In the genomic region with DNA sequence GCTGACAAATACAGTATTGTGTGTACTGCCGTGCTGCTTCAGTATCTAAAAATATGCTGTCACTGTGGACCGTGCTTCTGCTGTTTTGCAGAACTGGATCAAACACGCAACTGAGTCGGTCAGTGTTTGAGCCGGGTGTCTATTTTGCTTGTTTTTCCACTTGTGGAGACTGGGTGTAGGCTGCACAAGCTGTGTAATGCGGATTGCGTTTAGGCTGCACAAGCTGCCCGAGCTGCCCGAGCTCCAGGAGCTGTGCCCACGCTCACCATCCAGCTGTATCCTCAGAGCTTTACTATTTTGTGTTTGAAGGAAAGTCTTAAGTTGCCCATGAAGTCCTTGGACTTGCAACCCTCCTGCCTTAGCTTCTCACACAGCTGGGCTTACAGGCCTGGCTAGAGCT, we compare ENCODE assay signal across 22 mouse cellular contexts. TPM values are rescaled to one million over a fixed set of nuclear protein-coding genes. Genes with fewer than 3 reads are reported as not detected.
A peak's percentile ranks its signal among the peaks of the same experiment; 100 is the strongest.
DNase-seq lines count a peak whose midpoint lies in the region; ATAC-seq lines count a peak whose summit lies in the region.
"Had no signal": no experiment of that assay in that cellular context is flagged by ENCODE, and none has a peak within 500 bp of the region (broad histone marks: within the 10 kb centered on the region; RNA-seq: fewer than 3 reads in every experiment).

No protein-coding gene starts in this region.

- DNase-seq in frontal cortex, postnatal 25 days (ENCODE audit: low spot score in 2 of 2): no peak
- no peak for DNase-seq in embryonic facial prominence, embryonic 14.5 days (ENCODE audit: low spot score)
- peak; percentile 26 to 54 for DNase-seq in layer of hippocampus, postnatal 36 days
- DNase-seq in right cerebral cortex, adult 2 months (ENCODE audit: low spot score in 2 of 2): peak; percentile 63 to 73
- DNase-seq in adrenal gland, postnatal 36 days: no peak
- no peak for DNase-seq in thymus, postnatal 0 days (ENCODE audit: low spot score)
- no peak for DNase-seq in kidney, postnatal 10 days
- DNase-seq: adrenal gland, postnatal 14 days; cerebellum, adult 9-11 months; liver, postnatal 0 days; lung, postnatal 4 days; thymus, postnatal 25 days had no signal

- no peak overlapping the region for H3K9ac ChIP-seq in embryonic facial prominence, embryonic 14.5 days (ENCODE audit: low read depth, low read length)
- H3K9ac ChIP-seq: hindbrain, embryonic 13.5 days; intestine, embryonic 15.5 days; limb, embryonic 15.5 days; liver, postnatal 0 days; midbrain, embryonic 12.5 days had no signal

- no peaks in the 10 kb centered on the region for H3K36me3 ChIP-seq in embryonic facial prominence, embryonic 14.5 days (ENCODE audit: control insufficient read depth, insufficient read depth, low read length)
- H3K36me3 ChIP-seq: hindbrain, embryonic 13.5 days; intestine, embryonic 15.5 days; limb, embryonic 15.5 days; midbrain, embryonic 12.5 days had no signal

- no peak overlapping the region for H3K4me3 ChIP-seq in embryonic facial prominence, embryonic 14.5 days (ENCODE audit: low read depth, low read length)
- H3K4me3 ChIP-seq: hindbrain, embryonic 13.5 days; intestine, embryonic 15.5 days; limb, embryonic 15.5 days; midbrain, embryonic 12.5 days had no signal

- H3K4me1 ChIP-seq in embryonic facial prominence, embryonic 14.5 days (ENCODE audit: control insufficient read depth, insufficient read depth, low read length): peaks cover 11% of the 10 kb centered on the region; the same call in 1 of the 2 replicates
- H3K4me1 ChIP-seq: intestine, embryonic 15.5 days; limb, embryonic 15.5 days had no signal

- H3K27me3 ChIP-seq in embryonic facial prominence, embryonic 14.5 days (replicated peaks; ENCODE audit: control insufficient read depth, insufficient read depth, low read length): no peaks in the 10 kb centered on the region
- H3K27me3 ChIP-seq: CH12.LX; hindbrain, embryonic 13.5 days; intestine, embryonic 15.5 days; limb, embryonic 15.5 days; midbrain, embryonic 12.5 days had no signal

- ATAC-seq in frontal cortex, adult (ENCODE audit: low TSS enrichment): peak; percentile 98
- no peak for ATAC-seq in embryonic facial prominence, embryonic 14.5 days (ENCODE audit: low read depth)
- ATAC-seq: intestine, embryonic 15.5 days; liver, postnatal 0 days had no signal

- 73% methylated on average over 10 of the region's 10 CpGs for WGBS in embryonic facial prominence, embryonic 14.5 days

- H3K4me2 ChIP-seq in embryonic facial prominence, embryonic 14.5 days (ENCODE audit: low read depth, low read length): peak overlapping the region; percentile 20; the same call in 1 of the 2 replicates
- H3K4me2 ChIP-seq: hindbrain, embryonic 13.5 days; intestine, embryonic 15.5 days; limb, embryonic 15.5 days; midbrain, embryonic 12.5 days had no signal

- H3K27ac ChIP-seq in embryonic facial prominence, embryonic 14.5 days (replicated peaks; ENCODE audit: low read depth, low read length): no peak overlapping the region
- H3K27ac ChIP-seq: hindbrain, embryonic 13.5 days; intestine, embryonic 15.5 days; limb, embryonic 15.5 days; midbrain, embryonic 12.5 days had no signal

- H3K9me3 ChIP-seq in embryonic facial prominence, embryonic 14.5 days (ENCODE audit: control insufficient read depth, low read length): no peaks in the 10 kb centered on the region
- H3K9me3 ChIP-seq: hindbrain, embryonic 13.5 days; intestine, embryonic 15.5 days; limb, embryonic 15.5 days; midbrain, embryonic 12.5 days had no signal

RNA-seq across cellular contexts. Expression of gene Ccdc172, which starts 24.9 kb away (rescaled TPM):
- not detected in 2 replicates for polyA plus RNA-seq in embryonic facial prominence, embryonic 14.5 days (2014; fragmentation: Nextera tagmentation; extraction: Ambion mirVana)
- not detected for total RNA-seq in layer of hippocampus, postnatal 36 days (2021)
- total RNA-seq in adrenal gland, postnatal 36 days (2021): not detected
- not detected in 2 replicates for polyA plus RNA-seq in thymus, postnatal 0 days (2015; fragmentation: Nextera tagmentation; extraction: Ambion mirVana)
- total RNA-seq: adrenal gland, postnatal 14 days; CH12.LX; gastrocnemius, adult 18-20 months; granulocyte monocyte progenitor cell, adult 5-6 weeks had no signal
- polyA plus RNA-seq: heart, embryonic 16.5 days; hindbrain, embryonic 13.5 days; intestine, embryonic 15.5 days; kidney, embryonic 16.5 days; limb, embryonic 15.5 days; liver, postnatal 0 days; midbrain, embryonic 12.5 days had no signal

Comparison
In these comparisons a context has a peak if more than half of its experiments do, and no peak if none do; other contexts are left out.
1. DNase-seq: peak in layer of hippocampus, postnatal 36 days (2 of 2) and right cerebral cortex, adult 2 months (2 of 2); none in frontal cortex, postnatal 25 days (0 of 2), embryonic facial prominence, embryonic 14.5 days (single experiment), adrenal gland, postnatal 36 days (0 of 2), thymus, postnatal 0 days (single experiment) and kidney, postnatal 10 days (single experiment).